Mouse (Mus musculus): ENCODE data around the gene Pex6. TPM values are rescaled to one million over a fixed set of nuclear protein-coding genes. Genes with fewer than 3 reads are reported as not detected.

Pex6 gene
- polyA plus RNA-seq (2012) = 60.6 and 61.7 TPM in 2 replicates

GRCm38 (mm10) chr17:46710959-46711597 is at the start of gene Pex6:
Gene Pex6 (plus strand): TSS chr17:46711463.

GRCm38 (mm10) chr17:46673850-46674529 is 37.3 kb upstream of the Pex6 start, which contains the start of gene Rrp36:
Gene Rrp36 (minus strand): TSS chr17:46674352.

GRCm38 (mm10) chr17:46678416-46678815 is 32.8 kb upstream of the Pex6 start, which contains the start of gene Mea1:
Gene Mea1 (plus strand): TSS chr17:46678793.

GRCm38 (mm10) chr17:46680760-46681373 is 30.4 kb upstream of the Pex6 start, which contains the start of gene Klhdc3:
Gene Klhdc3 (minus strand): TSS chr17:46680914.

GRCm38 (mm10) chr17:46704887-46705835 is 6.1 kb upstream of the Pex6 start, which contains the start of gene Ppp2r5d:
Gene Ppp2r5d (minus strand): TSS chr17:46705111.

GRCm38 (mm10) chr17:46728904-46729318 is 17.6 kb downstream of the Pex6 start, which contains the start of gene Gnmt:
Gene Gnmt (minus strand): TSS chr17:46729168.

GRCm38 (mm10) chr17:46751794-46752556 is 40.7 kb downstream of the Pex6 start, which contains the start of gene Cnpy3:
Gene Cnpy3 (minus strand): TSS chr17:46752214.

GRCm38 (mm10) chr17:46763544-46763943 is 52.3 kb downstream of the Pex6 start, which contains the start of gene Ptcra:
Gene Ptcra (minus strand): TSS chr17:46763712.

GRCm38 (mm10) chr17:46772404-46773277 is 61.4 kb downstream of the Pex6 start, which contains the start of gene 2310039H08Rik:
Gene 2310039H08Rik (plus strand): TSS chr17:46772635.

Other genes starting within 250 kb of the Pex6 start
- gene Ttbk1, start 223.8 kb upstream of the Pex6 start, polyA plus RNA-seq (2012) = 0.12 and 0.29 TPM in 2 replicates
- 30.7 and 40.0 TPM in 2 replicates for gene Dnph1, start 214.8 kb upstream of the Pex6 start, polyA plus RNA-seq (2012)
- gene Cul9, start 165.1 kb upstream of the Pex6 start, polyA plus RNA-seq (2012) = 23.6 and 36.5 TPM in 2 replicates
- gene Srf, start 155.3 kb upstream of the Pex6 start, polyA plus RNA-seq (2012) = 174 and 199 TPM in 2 replicates
- 4.9 and 8.5 TPM in 2 replicates for gene Ptk7, start 82.0 kb upstream of the Pex6 start, polyA plus RNA-seq (2012)
- 23.7 and 24.4 TPM in 2 replicates for gene Klc4, start 65.4 kb upstream of the Pex6 start, polyA plus RNA-seq (2012)
- 618 and 740 TPM in 2 replicates for gene Mrpl2, start 65.2 kb upstream of the Pex6 start, polyA plus RNA-seq (2012)
- gene Cul7, start 61.1 kb upstream of the Pex6 start, polyA plus RNA-seq (2012) = 44.9 and 63.5 TPM in 2 replicates
- gene Rrp36, start 37.1 kb upstream of the Pex6 start, polyA plus RNA-seq (2012) = 34.7 and 49.3 TPM in 2 replicates
- 117 and 127 TPM in 2 replicates for gene Mea1, start 32.7 kb upstream of the Pex6 start, polyA plus RNA-seq (2012)
- gene Klhdc3, start 30.5 kb upstream of the Pex6 start, polyA plus RNA-seq (2012) = 207 and 208 TPM in 2 replicates
- gene Ppp2r5d, start 6.4 kb upstream of the Pex6 start, polyA plus RNA-seq (2012) = 75.2 and 77.5 TPM in 2 replicates
- 0.31 and 0.82 TPM in 2 replicates for gene Gnmt, start 17.7 kb downstream of the Pex6 start, polyA plus RNA-seq (2012)
- gene Cnpy3, start 40.8 kb downstream of the Pex6 start, polyA plus RNA-seq (2012) = 258 and 301 TPM in 2 replicates
- gene Ptcra, start 52.2 kb downstream of the Pex6 start, polyA plus RNA-seq (2012) = 0.25 TPM in 1 of 2 replicates, not detected in the other
- 143 and 146 TPM in 2 replicates for gene 2310039H08Rik, start 61.2 kb downstream of the Pex6 start, polyA plus RNA-seq (2012)
- gene Rpl7l1, start 71.2 kb downstream of the Pex6 start, polyA plus RNA-seq (2012) = 7.7 and 8.4 TPM in 2 replicates
- 10.2 and 11.5 TPM in 2 replicates for gene Bicral, start 147.0 kb downstream of the Pex6 start, polyA plus RNA-seq (2012)
- gene Tbcc, start 179.2 kb downstream of the Pex6 start, polyA plus RNA-seq (2012) = 26.7 and 30.1 TPM in 2 replicates
- not detected in 2 replicates for gene Prph2, start 199.0 kb downstream of the Pex6 start, polyA plus RNA-seq (2012)

All from megakaryocyte-erythroid progenitor cell, adult 5 weeks (primary cell).